Mouse (Mus musculus): ENCODE results near the gene Sdhaf4. TPM values are rescaled to one million over a fixed set of nuclear protein-coding genes. Genes with fewer than 3 reads are reported as not detected.
A peak's percentile ranks its signal among the peaks of the same experiment; 100 is the strongest.

Sdhaf4 gene
- 102 and 112 TPM in 2 replicates for polyA plus RNA-seq (2015; fragmentation: Nextera tagmentation; extraction: Ambion mirVana)

DNA sequence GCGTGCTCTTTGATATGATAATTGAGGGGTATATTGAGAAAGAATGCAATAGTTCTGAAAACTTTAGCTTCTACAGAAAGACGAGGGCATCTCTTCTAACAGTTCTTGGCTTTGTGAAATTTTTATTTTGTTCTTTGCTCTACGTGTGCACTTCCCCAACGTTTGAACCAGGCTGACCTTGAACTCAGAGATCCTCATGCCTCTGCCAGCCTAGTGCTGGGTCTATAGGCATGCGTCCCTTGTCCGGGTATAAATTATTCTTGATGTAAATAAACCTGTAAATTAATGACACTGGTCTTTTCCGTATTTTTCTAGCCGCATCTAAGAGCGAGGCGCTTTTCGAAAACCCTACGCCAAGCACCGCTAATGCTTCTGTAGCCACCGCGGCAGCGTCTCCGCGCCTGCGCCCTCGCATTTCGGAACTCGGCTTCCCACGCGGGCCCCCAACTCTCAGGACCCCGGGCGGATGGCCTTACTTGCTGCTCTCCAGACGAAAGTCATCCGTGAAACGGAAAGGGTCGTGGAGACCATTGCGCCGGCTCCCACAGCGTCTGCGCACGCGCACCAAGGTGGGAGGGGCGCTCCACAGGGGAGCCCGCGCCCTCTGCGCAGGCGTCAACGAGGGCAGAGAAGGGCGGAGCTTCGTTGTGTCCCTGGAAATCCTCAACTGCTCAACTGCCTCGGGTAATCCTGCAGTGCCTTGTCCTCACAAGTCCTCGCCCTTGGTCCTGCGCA lies at the start of gene Sdhaf4:
TSS of gene Sdhaf4 (minus strand) at position 587 of the 735 bp plus-strand sequence.
- peak; percentile 96 for ATAC-seq (replicated peaks)
- peak within 1 kb of the TSS; percentile 54 for H3K4me2 ChIP-seq (replicated peaks)
- H3K9me3 ChIP-seq = no peaks in the 10 kb centered on the region
- WGBS = 2% methylated on average over 46 of the region's 47 CpGs
- H3K27me3 ChIP-seq = no peaks in the 10 kb centered on the region
- peak within 1 kb of the TSS; percentile 62 for H3K4me3 ChIP-seq
- peak within 1 kb of the TSS; percentile 86 for H3K9ac ChIP-seq (replicated peaks)
- H3K36me3 ChIP-seq = peaks cover 10% of the 10 kb centered on the region
- H3K27ac ChIP-seq (replicated peaks) = peak within 1 kb of the TSS; percentile 89
- H3K4me1 ChIP-seq = peaks cover 10% of the 10 kb centered on the region

DNA sequence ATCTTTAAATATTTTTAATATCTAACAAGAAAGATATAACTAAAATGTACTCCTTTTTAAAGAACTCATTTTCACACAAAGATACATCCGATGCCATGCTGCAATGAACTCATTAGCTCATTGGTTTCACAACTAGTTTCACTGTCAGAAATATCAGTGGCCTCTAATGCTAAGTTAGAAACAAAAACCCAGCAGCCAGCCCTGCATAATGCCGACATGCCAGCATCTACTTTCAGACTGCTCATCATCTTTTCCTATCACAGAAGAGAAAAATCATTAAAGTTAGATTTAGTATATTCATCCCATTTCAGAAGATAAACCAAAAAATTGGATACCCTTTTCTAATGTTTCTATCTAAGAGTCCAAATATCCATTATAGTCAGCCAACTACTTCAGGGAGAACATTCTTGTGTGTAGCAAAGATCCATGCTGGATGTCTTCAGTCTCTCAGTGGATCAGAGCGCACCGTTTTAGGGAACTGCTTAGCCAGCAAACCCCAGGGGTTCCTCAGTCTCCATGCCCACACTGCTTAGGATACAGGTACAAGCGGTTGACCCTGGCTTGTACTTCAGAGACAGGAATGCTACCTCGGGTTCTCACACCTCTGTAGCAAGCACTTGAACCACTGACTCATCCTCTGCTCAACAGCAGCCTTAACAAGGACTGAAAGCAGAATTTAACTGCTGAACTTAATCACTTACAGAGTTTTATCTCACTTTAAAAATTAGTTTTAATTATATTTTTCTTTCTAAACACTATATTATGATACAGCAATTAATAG lies 41.5 kb upstream of the Sdhaf4 start:
- no peak for ATAC-seq (replicated peaks)
- 71% methylated on average over 6 of the region's 6 CpGs for WGBS

DNA sequence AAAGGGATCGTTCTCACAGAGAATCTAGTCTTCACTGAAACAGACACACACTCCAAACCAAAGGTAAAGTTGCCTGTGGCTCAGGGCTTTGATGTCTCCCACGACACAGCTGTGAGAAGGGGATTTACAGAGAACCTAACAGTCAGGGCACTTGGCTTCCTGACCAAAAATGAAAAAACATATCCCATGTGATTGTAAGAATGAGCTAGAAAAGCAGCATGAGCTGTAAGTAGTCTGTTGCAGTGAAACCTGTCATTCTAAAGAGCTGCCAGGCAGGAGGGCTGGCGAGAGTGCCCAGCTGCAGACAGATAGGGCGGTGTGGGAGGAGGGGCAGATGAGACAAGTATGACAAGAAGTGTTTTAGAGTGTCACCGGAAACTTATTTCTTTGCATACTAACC lies 40.2 kb upstream of the Sdhaf4 start:
- Histone ChIP-seq H3K4me1 (no peaks in the 10 kb centered on the region; the same call in 1 of the 2 replicates), H3K9ac (replicated peaks) (no peak overlapping the region), H3K27ac (replicated peaks) (no peak overlapping the region), H3K4me2 (replicated peaks) (no peak overlapping the region), H3K27me3 (no peaks in the 10 kb centered on the region), H3K9me3 (no peaks in the 10 kb centered on the region), H3K36me3 (no peaks in the 10 kb centered on the region), H3K4me3 (no peak overlapping the region)
- 66% methylated on average over 5 of the region's 5 CpGs for WGBS
- ATAC-seq (replicated peaks) = no peak

More for the DNA sequence above, 41.5 kb upstream of the Sdhaf4 start:
- no peaks in the 10 kb centered on the region for H3K27me3 ChIP-seq
- H3K4me3 ChIP-seq = no peak overlapping the region
- H3K27ac ChIP-seq (replicated peaks) = no peak overlapping the region
- H3K4me2 ChIP-seq (replicated peaks) = no peak overlapping the region
- H3K4me1 ChIP-seq = no peaks in the 10 kb centered on the region; the same call in 1 of the 2 replicates
- H3K9ac ChIP-seq (replicated peaks) = no peak overlapping the region
- 0 out of 2 replicates have a peak, but pooled peaks cover 4% of the 10 kb centered on the region for H3K36me3 ChIP-seq
- H3K9me3 ChIP-seq = no peaks in the 10 kb centered on the region

DNA sequence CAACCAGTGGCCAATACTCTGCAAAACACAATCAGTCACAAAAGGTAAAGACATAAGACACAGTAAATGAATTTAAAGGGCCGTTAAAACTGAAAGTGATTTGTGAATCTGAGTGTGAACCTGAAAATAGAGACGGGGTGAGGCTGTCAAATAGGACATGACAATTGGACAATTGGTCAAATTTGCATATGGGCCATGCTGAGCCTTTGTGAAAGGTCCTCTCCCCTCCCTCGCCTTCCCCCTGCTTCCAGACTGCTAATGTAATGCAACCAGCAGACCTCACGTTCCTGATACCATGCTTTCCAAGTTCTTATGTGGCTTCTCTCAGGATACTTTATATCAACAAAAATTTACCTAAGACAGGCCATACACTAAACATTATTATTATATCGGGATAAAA lies 37.6 kb upstream of the Sdhaf4 start:
- Histone ChIP-seq H3K4me3 (no peak overlapping the region), H3K4me2 (replicated peaks) (no peak overlapping the region), H3K9me3 (no peaks in the 10 kb centered on the region), H3K36me3 (no peaks in the 10 kb centered on the region), H3K4me1 (no peaks in the 10 kb centered on the region; the same call in 1 of the 2 replicates), H3K9ac (replicated peaks) (no peak overlapping the region), H3K27ac (replicated peaks) (no peak overlapping the region), H3K27me3 (no peaks in the 10 kb centered on the region)
- no peak for ATAC-seq (replicated peaks)
- WGBS = 30% methylated on average over 5 of the region's 5 CpGs

DNA sequence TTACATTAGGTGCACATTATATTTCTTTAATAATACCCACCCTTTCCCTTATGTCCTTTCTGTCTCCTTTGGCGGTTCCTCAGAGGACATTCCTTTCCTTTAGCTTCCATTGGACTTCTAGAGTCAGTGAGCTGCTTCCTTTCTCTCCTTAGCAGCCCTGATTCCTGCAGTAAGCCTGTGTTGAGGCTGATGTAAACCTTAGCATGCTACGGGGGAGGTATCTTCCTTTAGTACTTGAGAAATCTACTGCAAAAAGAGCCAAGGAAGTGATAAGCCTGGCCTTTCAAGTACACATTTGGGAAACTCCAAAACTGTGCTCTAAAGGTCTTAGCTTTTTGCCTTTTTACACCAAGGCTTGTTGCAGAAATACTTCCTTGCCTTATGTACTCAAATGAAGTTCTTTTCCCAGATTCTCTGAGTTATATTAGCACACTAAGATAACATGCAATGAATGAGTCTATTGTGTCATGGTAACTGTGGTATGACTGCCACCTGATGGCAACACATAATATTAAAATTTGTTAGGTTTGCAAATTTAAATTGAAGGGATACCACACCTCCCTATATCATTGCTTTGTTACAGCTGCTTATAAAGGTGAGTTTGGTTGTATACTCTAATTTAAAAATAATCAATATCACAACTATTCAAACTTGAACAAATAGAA lies 28.4 kb upstream of the Sdhaf4 start:
- Histone ChIP-seq H3K9ac (replicated peaks) (no peak overlapping the region), H3K36me3 (peaks cover 11% of the 10 kb centered on the region), H3K4me2 (replicated peaks) (no peak overlapping the region), H3K9me3 (no peaks in the 10 kb centered on the region), H3K4me1 (no peaks in the 10 kb centered on the region), H3K4me3 (no peak overlapping the region), H3K27ac (replicated peaks) (no peak overlapping the region), H3K27me3 (no peaks in the 10 kb centered on the region)
- 82% methylated on average over 2 of the region's 2 CpGs for WGBS
- ATAC-seq (replicated peaks) = peak; percentile 61; the same call in 1 of the 2 replicates

DNA sequence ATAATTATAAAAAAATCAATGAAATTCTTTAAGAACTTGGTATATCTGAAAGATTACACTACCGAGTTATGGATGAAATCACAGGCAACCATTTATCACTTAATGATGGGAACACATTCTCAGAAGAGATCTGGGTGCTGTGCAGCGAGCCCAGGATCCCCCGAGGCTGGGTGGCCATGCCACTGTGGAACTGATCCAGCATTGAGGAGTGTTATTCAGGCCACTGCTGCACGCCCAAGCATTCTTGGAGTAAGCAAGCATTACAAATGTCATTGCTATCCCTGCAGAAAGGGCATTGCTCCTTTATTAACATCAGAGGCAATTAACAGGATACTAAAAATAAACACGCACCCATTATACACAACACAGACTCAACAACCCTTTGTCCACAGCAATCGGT lies 5.4 kb upstream of the Sdhaf4 start:
- Histone ChIP-seq H3K9ac (replicated peaks) (no peak overlapping the region), H3K4me1 (no peaks in the 10 kb centered on the region), H3K27ac (replicated peaks) (no peak overlapping the region), H3K4me2 (replicated peaks) (no peak overlapping the region), H3K4me3 (no peak overlapping the region), H3K36me3 (peaks cover 12% of the 10 kb centered on the region), H3K9me3 (no peaks in the 10 kb centered on the region), H3K27me3 (no peaks in the 10 kb centered on the region)
- ATAC-seq (replicated peaks) = no peak
- WGBS = 74% methylated on average over 6 of the region's 6 CpGs

DNA sequence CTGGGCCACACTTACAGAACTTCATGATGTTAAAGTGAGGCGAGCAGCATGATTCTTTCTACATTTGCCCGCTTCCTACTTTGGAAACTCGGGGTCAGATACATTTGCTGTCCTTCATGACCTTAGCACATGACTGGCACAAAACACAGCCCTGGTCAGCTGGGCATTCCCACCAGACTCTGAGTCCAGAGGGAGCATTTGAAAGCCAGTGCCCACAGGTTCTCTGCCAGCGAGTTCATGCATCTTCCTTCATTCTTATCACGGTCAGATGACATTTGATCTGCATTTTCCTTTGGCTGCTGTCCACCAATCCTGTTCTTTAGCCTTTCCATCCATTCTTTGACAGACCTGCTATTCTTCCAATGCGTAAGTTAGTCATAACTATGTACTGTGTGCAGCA lies 4.6 kb upstream of the Sdhaf4 start:
- Histone ChIP-seq H3K4me2 (replicated peaks) (no peak overlapping the region), H3K36me3 (peaks cover 12% of the 10 kb centered on the region), H3K27me3 (no peaks in the 10 kb centered on the region), H3K4me3 (no peak overlapping the region), H3K4me1 (no peaks in the 10 kb centered on the region), H3K9ac (replicated peaks) (no peak overlapping the region), H3K9me3 (no peaks in the 10 kb centered on the region), H3K27ac (replicated peaks) (no peak overlapping the region)
- no peak for ATAC-seq (replicated peaks)
- WGBS = 95% methylated on average over 6 of the region's 6 CpGs

DNA sequence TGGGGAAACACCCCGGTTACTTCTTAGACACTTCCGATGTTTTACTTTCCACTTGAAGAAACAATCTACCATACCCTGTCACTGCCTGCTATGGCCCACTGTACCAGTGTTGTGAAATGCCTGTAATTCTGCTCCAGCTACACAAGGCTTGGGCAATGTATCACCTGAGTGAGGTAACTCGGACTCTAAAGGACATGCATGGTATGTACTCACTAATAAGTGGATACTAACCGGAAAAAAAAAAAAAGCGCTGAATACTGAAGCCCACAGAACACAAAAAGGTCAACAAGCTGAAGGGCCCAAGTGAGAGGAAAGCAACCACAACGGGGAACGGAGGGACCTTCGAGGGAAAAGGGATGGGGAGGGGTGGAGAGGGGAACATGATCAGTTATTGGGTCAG lies 2.2 kb upstream of the Sdhaf4 start:
- Histone ChIP-seq H3K36me3 (no peaks in the 10 kb centered on the region; the same call in 1 of the 2 replicates), H3K27ac (replicated peaks) (no peak overlapping the region), H3K4me3 (no peak overlapping the region), H3K4me1 (peaks cover 10% of the 10 kb centered on the region), H3K9me3 (no peaks in the 10 kb centered on the region), H3K27me3 (no peaks in the 10 kb centered on the region), H3K9ac (replicated peaks) (no peak overlapping the region), H3K4me2 (replicated peaks) (no peak overlapping the region)
- 90% methylated on average over 8 of the region's 8 CpGs for WGBS
- ATAC-seq (replicated peaks) = no peak

DNA sequence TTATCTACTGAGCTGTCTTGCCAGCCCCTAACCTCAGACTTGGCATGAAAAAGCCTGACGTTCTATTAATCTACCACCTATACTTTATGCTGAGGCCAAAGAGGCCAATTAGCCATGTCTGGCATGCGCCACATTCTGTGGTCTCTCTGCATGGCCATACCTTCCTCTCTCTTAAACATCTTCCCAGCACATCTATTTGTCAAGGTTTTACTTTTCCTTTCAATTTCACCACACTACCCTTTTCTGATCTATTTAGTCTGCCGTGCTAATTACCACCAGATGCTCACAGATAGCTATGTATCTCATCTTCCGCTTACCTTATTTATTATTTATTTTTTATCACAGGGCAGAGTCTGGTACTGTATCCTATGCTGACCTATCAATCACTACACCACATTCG lies 6.1 kb downstream of the Sdhaf4 start:
- no peak overlapping the region for H3K4me3 ChIP-seq
- H3K4me2 ChIP-seq (replicated peaks) = no peak overlapping the region
- 94% methylated on average over 5 of the region's 5 CpGs for WGBS
- no peak for ATAC-seq (replicated peaks)
- H3K27ac ChIP-seq (replicated peaks) = no peak overlapping the region
- H3K36me3 ChIP-seq = peaks cover 24% of the 10 kb centered on the region
- H3K27me3 ChIP-seq = no peaks in the 10 kb centered on the region
- H3K4me1 ChIP-seq = peaks cover 3% of the 10 kb centered on the region
- H3K9me3 ChIP-seq = no peaks in the 10 kb centered on the region
- no peak overlapping the region for H3K9ac ChIP-seq (replicated peaks)

DNA sequence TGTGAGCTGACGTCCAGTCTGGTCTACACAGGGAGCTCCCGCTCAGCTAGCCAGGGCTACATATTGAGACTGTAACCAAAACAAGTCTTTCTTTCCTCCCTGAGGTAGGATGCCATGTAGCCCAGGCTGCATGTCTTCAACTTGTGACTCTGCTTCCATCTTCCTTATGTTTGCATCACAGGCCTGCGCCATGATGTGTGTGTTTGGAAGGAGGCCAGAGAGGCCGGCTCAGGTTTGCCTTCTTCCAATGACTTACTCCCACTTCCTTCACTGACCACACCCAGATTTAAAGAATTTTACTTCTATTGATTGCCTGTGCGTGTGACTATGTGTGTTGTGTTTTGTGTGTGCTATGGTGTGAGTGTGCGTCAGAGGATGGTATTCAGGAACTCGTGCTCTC lies 6.6 kb downstream of the Sdhaf4 start:
- ATAC-seq (replicated peaks) = no peak
- H3K4me3 ChIP-seq = no peak overlapping the region

DNA sequence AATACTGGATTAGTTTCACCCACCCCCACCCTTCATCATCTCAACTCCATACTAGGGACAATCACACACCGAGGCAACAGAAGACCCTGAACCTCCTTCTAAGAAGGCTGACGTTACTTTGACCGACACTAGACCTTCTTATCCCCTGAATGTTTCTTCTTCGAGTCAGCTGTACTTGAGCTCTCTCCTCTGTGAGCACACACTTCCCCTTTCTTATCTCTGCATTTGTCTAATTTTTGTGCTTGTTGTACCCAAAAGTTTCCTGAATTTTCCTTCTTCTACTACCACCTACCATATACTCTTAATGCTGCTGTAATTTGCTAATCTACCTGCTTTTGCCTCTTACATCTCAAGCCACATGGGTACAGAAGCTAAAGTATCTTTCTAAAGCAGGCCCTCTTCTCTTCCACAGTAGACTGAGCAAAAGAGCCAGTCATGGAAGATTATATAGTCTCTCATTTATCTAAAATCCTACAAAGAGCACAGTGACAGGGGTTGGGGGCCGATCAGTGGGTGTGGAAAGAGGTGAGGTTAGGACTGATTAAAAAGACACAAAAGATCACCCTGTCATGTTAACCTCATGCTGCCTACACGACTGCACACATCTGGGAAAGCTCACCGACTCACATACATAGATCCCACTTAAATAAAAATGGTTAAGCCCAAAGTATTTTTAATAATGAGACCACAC lies 7.2 kb downstream of the Sdhaf4 start:
- WGBS = 91% methylated on average over 7 of the region's 7 CpGs
- no peak overlapping the region for H3K4me2 ChIP-seq (replicated peaks)
- no peak overlapping the region for H3K9ac ChIP-seq (replicated peaks)
- H3K27ac ChIP-seq (replicated peaks) = no peak overlapping the region
- no peaks in the 10 kb centered on the region for H3K27me3 ChIP-seq
- peaks cover 24% of the 10 kb centered on the region for H3K36me3 ChIP-seq
- ATAC-seq (replicated peaks) = no peak
- H3K4me3 ChIP-seq = no peak overlapping the region
- no peaks in the 10 kb centered on the region for H3K4me1 ChIP-seq
- no peaks in the 10 kb centered on the region for H3K9me3 ChIP-seq

More for the DNA sequence above, 6.6 kb downstream of the Sdhaf4 start:
- no peaks in the 10 kb centered on the region for H3K4me1 ChIP-seq
- H3K27ac ChIP-seq (replicated peaks) = no peak overlapping the region
- H3K9ac ChIP-seq (replicated peaks) = no peak overlapping the region
- H3K4me2 ChIP-seq (replicated peaks) = no peak overlapping the region
- H3K9me3 ChIP-seq = no peaks in the 10 kb centered on the region
- 97% methylated on average over 7 of the region's 7 CpGs for WGBS
- no peaks in the 10 kb centered on the region for H3K27me3 ChIP-seq
- peaks cover 24% of the 10 kb centered on the region for H3K36me3 ChIP-seq

Measured in forebrain, embryonic 15.5 days (tissue).